ENCODE assay signal across 22 mouse cellular contexts in genomic region chr9:83555580-83555979, GRCm38 (mm10). TPM values are rescaled to one million over a fixed set of nuclear protein-coding genes. Genes with fewer than 3 reads are reported as not detected.
DNase-seq lines count a peak whose midpoint lies in the region; ATAC-seq and TF ChIP-seq lines count a peak whose summit lies in the region.
"Had no signal": no experiment of that assay in that cellular context is flagged by ENCODE, and none has a peak within 500 bp of the region (broad histone marks: within the 10 kb centered on the region; RNA-seq: fewer than 3 reads in every experiment).

No protein-coding gene starts in this region.

- no peak overlapping the region for H3K9ac ChIP-seq in heart, embryonic 11.5 days (ENCODE audit: low read depth, low read length)
- H3K9ac ChIP-seq: embryonic facial prominence, embryonic 12.5 days; forebrain, embryonic 12.5 days; forebrain, postnatal 0 days had no signal

- no peak for ATAC-seq in heart, embryonic 11.5 days (replicated peaks; ENCODE audit: insufficient number of reproducible peaks, low FRiP score, low TSS enrichment)
- peak; percentile 60 for ATAC-seq in granulocyte monocyte progenitor cell, adult 5-6 weeks (replicated peaks; ENCODE audit: poor library complexity, severe bottlenecking)
- ATAC-seq: CD4-positive, CD25-positive, alpha-beta regulatory T cell, adult 4 months; forebrain, embryonic 14.5 days; forebrain, postnatal 0 days had no signal

- no peaks in the 10 kb centered on the region for H3K9me3 ChIP-seq in heart, embryonic 11.5 days (replicated peaks; ENCODE audit: control insufficient read depth, low read length)
- H3K9me3 ChIP-seq: embryonic facial prominence, embryonic 10.5 days; embryonic facial prominence, embryonic 12.5 days; forebrain, embryonic 10.5 days; forebrain, embryonic 12.5 days had no signal

- no peak overlapping the region for H3K27ac ChIP-seq in heart, embryonic 11.5 days (ENCODE audit: low read depth, low read length)
- peak overlapping the region; percentile 15; the same call in 1 of the 2 replicates for H3K27ac ChIP-seq in olfactory bulb, adult 2 months (ENCODE audit: insufficient read depth, low read depth, low read length)
- H3K27ac ChIP-seq: embryonic facial prominence, embryonic 12.5 days; forebrain, embryonic 12.5 days had no signal

- no peak for TF ChIP-seq POLR2A in olfactory bulb, adult 2 months (IDR thresholded peaks at IDR 0.05; ENCODE audit: insufficient read depth, low read depth, low read length)

- no peak for TF ChIP-seq CTCF in olfactory bulb, adult 2 months (IDR thresholded peaks at IDR 0.05; ENCODE audit: insufficient read depth, low read depth, low read length)

- no peak overlapping the region for H3K4me3 ChIP-seq in heart, embryonic 11.5 days (ENCODE audit: low read depth, low read length)
- no peak overlapping the region for H3K4me3 ChIP-seq in olfactory bulb, adult 2 months (ENCODE audit: insufficient read depth, low read depth, low read length)
- H3K4me3 ChIP-seq: embryonic facial prominence, embryonic 10.5 days; embryonic facial prominence, embryonic 12.5 days; erythroblast, embryonic 14.5 days; forebrain, embryonic 10.5 days; forebrain, embryonic 12.5 days had no signal

- no peaks in the 10 kb centered on the region for H3K27me3 ChIP-seq in heart, embryonic 11.5 days (ENCODE audit: control insufficient read depth, insufficient read depth, low read length)
- H3K27me3 ChIP-seq: embryonic facial prominence, embryonic 12.5 days; forebrain, embryonic 12.5 days had no signal

- no peaks in the 10 kb centered on the region; the same call in 1 of the 2 replicates for H3K36me3 ChIP-seq in heart, embryonic 11.5 days (ENCODE audit: control insufficient read depth, insufficient read depth, low read length)
- H3K36me3 ChIP-seq: embryonic facial prominence, embryonic 10.5 days; embryonic facial prominence, embryonic 12.5 days; forebrain, embryonic 10.5 days; forebrain, embryonic 12.5 days had no signal

- peak; percentile 37 for DNase-seq in heart, adult 11 months
- DNase-seq in yolk sac, embryonic 10.5 days (ENCODE audit: low spot score), result no peak
- no peak for DNase-seq in adrenal gland, adult 8-10 months
- DNase-seq: adrenal gland, adult 2 months; adrenal gland, postnatal 14 days; adrenal gland, postnatal 36 days; B cell, adult 2 months; cerebellum, adult 11-12 months; cerebellum, adult 9-10 months; cerebellum, postnatal 36 days; forebrain, postnatal 0 days had no signal

- no peak overlapping the region for H3K4me2 ChIP-seq in heart, embryonic 11.5 days
- H3K4me2 ChIP-seq: embryonic facial prominence, embryonic 12.5 days; forebrain, embryonic 12.5 days had no signal

- H3K4me1 ChIP-seq in heart, embryonic 11.5 days (ENCODE audit: control insufficient read depth, insufficient read depth, low read length), result peaks cover 28% of the 10 kb centered on the region
- peaks cover 29% of the 10 kb centered on the region for H3K4me1 ChIP-seq in olfactory bulb, adult 2 months (ENCODE audit: control insufficient read depth, insufficient read depth, low read length)

- WGBS in heart, embryonic 11.5 days (ENCODE audit: insufficient replicate concordance), result 72% methylated on average over 2 of the region's 2 CpGs
- 86% methylated on average over 2 of the region's 2 CpGs for WGBS in olfactory bulb, adult 2 months

RNA-seq across cellular contexts. Expression of gene Sh3bgrl2, which starts 7.5 kb away (rescaled TPM):
- polyA plus RNA-seq in heart, embryonic 11.5 days (2014; fragmentation: Nextera tagmentation; extraction: Ambion mirVana), result 20.5 and 22.4 TPM in 2 replicates
- not detected in 2 replicates for total RNA-seq in granulocyte monocyte progenitor cell, adult 5-6 weeks (2014; fragmentation: Nextera tagmentation)
- total RNA-seq in granulocyte monocyte progenitor cell, adult 5-6 weeks (2017), result 0.09 TPM in 1 of 2 replicates, not detected in the other
- not detected in 2 replicates for polyA plus RNA-seq in olfactory bulb, adult 2 months (2012; ENCODE audit: insufficient read depth, insufficient read length, low replicate concordance, missing spikeins)
- 10 to 100 TPM; 13.6 to 21.7 (median 16.8) TPM for total RNA-seq in adrenal gland, adult 8-10 months (2022)
- total RNA-seq: MEL had no signal

Comparison
In these comparisons a context has a peak if more than half of its experiments do, and no peak if none do; other contexts are left out.
1. RNA of gene Sh3bgrl2, which starts 7.5 kb away (total RNA-seq): 13.6 to 21.7 TPM in adrenal gland, adult 8-10 months; 0.09 TPM in granulocyte monocyte progenitor cell, adult 5-6 weeks; every median in the first group is over 10 times any median in the second.